Mouse (Mus musculus) left cerebral cortex, postnatal 25 days (tissue): ENCODE measurements around the gene Ltbr. TPM values are rescaled to one million over a fixed set of nuclear protein-coding genes. Genes with fewer than 3 reads are reported as not detected.
"Not testable (repeated sequence)": the region's sequence is repeated elsewhere in the genome, so short reads cannot be mapped to it uniquely, and the experiment has no call there.

ENCODE experiments used
- DNase-seq, 2 experiments: peaks; one replicate each; pipeline ENCODE4 v3.0.0; 2022; ENCODE audit warnings: low spot score in 2 of 2, mixed read lengths in 1 of 2
- intact Hi-C: fragments of 180-260 bp; cut with DNase I; formaldehyde crosslinking; loops from one replicate; pipeline ENCODE4 v1.15.1; 2025
- total RNA-seq, 2 experiments: library from RNA; stranded (reverse); gene quantifications; 2 replicates each; pipeline ENCODE4 v1.2.3; 2021

Gene Ltbr
- total RNA-seq, 2 experiments from 2014 or later = 8.1 to 9.9 TPM

DNA sequence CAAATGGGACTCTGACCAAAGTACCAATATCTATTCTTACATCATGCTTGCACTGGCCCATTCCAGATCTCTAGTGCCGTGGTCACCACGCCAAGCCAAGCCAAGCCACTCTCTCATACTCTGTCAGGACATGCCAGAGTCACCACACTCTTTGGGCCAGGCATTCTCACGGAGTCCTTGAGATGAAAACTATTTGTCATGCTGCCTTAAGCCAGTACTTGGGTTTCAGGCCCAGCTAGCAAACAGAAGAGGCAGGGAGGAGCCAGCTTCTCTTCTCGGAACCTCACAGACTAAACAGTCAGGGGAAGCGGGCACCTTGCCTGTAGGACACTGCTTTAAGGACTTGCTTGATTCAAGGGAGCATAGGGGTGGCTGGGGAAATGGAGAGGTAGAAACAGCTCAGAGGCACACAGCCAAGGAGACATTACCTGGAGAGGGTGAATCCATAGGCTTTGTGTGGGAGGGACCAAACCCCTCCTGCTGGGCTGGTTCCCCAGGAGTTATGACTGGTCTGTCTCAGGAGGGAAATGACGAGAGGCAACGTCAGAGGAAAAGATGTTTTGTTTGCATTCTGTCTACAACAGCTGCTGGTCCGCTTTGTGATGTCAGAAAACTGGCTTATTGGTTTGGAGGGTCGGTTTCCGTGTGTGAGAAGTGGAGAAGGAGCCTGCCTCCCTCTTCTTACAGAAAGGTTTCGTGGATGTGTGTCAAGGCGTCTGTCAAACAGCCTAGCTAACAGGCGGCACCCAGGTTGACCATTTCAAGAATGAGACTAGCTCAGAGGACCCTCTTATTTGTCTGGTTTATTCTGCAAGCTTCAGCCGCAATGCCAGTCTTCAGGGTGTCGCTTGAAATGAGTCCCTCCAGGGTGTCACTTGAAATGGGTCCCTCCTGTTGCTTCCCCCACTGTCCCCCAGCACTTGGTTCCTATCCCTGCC, 5.6 kb upstream of the Ltbr start:
- intact Hi-C loops = no loop called here
- DNase-seq = no peak

GRCm38 (mm10) chr6:125317077-125317476, 3.4 kb upstream of the Ltbr start:
- DNase-seq = no peak
- intact Hi-C loops = no loop called here

- intact Hi-C loops = no loop called here
- no peak for DNase-seq
Observed at GRCm38 (mm10) chr6:125314746-125315145, 1.1 kb upstream of the Ltbr start.

DNA sequence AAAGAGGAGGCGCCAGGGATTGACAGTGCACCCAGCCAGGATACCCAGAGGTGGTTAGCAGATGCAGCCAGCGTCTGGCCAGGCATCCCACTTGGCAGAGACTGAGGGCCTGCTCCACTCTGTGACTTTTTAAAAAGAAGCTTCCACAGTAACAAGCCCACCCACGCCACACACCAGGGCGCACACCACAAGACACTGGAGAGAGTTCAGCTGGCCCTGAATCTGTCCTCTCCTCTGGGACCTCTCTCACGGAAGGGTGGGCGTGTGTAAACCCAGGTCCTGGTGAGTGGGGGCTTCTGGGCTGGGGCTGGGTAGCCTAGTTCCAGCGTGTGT, 512 bp upstream of the Ltbr start:
- DNase-seq = no peak
- intact Hi-C loops = no loop called here

DNA sequence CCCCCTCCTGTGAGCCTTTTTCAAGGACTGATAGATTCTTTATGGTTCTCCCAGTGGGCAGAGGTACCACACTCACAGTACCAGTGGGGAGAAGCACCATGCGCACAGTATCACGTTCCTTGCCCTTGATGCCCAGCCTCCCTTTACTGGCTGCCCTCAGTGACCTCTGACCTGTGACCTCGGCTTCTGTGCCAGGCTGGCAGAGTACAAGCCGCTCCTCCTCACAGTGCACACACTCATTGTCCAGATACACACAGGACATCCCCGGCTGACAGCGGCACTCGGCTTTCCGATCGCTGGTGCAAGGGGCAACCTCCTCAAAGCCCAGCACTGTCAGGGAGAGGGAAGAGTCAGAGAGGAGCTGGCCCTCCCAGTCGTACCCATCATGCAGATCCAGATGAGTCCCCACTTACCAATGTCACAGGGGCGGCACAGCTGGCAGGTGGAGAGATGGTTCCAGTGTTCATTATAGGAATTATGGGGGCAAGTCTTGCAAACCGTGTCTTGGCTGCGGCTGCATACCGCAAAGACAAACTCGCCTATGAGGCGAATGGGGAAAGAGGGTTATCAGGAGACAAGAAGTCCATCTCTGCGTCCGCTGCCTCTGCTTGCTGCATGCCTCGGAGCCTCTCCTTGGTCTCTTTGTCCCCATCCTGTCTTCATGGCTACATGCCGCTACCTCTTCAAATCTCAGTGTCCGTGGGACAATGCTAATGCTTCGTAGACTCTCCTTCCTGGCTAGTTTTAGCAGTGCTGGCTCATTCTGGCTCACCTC, 917 bp downstream of the Ltbr start:
- DNase-seq = no peak
- intact Hi-C loops = no loop called here

GRCm38 (mm10) chr6:125312171-125312570, 1.5 kb downstream of the Ltbr start:
- intact Hi-C loops = no loop called here
- DNase-seq = no peak

GRCm38 (mm10) chr6:125309406-125309805, 4.3 kb downstream of the Ltbr start:
- intact Hi-C loops = no loop called here
- no peak for DNase-seq

DNA sequence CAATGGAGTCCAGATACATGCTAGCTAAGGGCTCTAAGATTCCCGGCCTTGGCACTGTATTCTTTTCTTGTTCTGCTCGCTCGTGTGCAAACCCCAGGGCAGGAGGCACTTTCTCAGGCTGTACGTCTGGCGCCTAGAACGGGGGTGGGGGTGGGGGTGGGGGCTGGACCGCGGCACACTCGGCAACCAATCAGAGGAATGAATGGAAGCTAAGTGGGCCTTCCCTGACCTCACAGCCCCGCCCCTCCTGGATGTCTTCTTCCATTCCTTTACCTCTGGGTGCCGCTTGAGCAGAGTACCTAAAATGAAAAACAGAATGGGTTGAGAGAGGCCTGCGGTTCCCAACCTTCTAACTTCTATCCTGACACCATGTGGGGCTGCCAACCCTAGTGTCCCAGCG, 4.8 kb downstream of the Ltbr start:
- intact Hi-C loops = no loop called here

DNA sequence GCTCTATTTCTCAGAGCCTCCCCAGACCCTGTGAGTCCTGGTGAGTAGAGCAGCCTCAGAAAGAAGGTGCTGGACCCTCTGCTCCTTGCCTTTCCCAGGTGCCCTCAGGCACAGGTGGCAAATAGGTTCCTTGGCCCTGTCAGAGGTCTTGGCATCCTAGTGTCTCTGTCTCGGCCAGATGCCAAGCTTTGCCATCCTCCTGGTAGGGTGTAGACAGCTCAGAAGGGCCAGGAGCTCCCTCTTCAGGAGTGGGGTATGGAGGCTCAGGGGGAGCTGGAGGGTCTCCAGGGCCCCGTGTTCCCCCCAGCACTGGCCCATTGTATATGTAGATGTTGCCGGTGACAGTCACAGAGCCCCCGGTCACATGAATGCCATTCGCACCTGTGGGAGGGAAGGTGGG, 6.6 kb downstream of the Ltbr start:
- intact Hi-C loops = no loop called here
- no peak for DNase-seq

More for the DNA sequence above, 4.8 kb downstream of the Ltbr start:
- DNase-seq = no peak

DNA sequence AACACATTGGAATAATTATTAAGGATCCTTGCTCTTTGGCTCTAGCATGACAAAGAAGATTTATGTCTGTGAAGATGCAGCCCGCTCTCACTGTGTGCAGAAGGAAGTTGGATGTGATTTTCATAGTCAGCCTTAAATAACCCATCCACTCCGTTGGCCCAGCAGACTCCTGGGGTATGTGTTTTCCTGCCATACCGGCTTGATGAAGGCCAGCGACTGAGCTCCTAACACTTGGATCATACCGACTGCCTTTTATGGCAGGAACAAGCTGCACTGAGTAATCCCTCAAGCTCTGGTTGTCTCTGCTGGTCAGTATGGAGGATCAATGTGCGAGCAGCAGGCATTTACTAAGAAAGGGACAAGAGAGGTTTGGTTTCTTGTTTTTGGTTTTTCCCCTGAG, 8.2 kb downstream of the Ltbr start:
- intact Hi-C loops = no loop called here
- no peak for DNase-seq

- DNase-seq, intact Hi-C loops: not testable (repeated sequence)
Observed at GRCm38 (mm10) chr6:125304408-125304807, 9.3 kb downstream of the Ltbr start.

DNA sequence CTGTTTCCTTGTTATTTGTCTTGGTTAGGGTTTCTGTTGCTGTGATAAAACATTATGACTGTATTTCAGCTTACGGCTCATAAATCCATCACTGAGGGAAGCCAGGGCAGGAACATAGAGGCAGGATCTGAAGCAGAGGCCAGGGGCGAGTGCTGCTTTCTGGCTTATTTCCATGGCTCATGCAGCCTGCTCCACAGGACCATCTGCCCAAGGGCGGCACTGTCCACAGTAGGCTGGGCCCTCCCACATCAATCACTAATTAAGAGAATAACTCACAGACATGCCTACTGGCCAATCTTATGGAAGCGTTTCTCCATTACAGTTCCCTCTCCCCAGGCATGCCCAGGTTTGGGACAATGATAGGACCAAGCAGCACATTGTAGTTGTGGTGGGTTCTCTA, 10.4 kb downstream of the Ltbr start:
- intact Hi-C loops = no loop called here
- no peak for DNase-seq

DNA sequence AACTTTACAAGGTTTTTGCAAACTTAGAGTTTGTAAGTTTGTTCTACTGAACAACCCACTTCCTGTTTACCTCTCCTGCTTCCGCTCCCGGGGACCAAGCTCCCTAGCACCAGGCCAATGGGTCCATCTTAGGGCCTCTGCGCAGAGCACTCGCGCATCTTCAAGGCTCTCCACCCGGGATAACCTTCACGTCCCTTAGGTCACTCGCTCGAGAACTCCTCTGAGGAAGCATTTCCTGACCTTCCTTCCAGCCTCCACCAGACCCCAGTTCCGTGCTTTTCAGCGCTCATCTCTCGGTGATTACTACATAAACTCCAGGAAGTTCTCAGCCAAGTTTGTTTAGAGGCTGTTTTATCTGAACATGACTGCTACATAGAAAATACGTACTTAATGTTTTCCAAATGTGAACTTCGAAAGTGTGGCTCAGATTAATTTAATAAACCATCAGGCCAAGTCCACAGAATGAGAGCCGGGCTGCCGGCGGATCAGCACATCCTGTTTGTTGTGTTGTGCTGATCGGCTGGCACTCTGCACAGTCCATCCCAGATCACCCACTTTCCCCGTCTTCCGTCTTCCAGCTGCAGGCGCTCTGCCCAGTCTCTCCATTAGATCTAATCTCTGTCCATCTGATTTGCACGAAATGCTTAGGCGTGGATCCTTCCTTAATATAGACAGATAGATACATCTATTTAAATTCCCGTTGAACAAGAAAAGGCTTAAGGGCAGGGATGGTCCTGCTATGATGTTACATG, 11.3 kb downstream of the Ltbr start:
- intact Hi-C loops = no loop called here
- no peak for DNase-seq

- intact Hi-C loops = no loop called here
- DNase-seq = no peak
Observed at GRCm38 (mm10) chr6:125300982-125301381, 12.7 kb downstream of the Ltbr start.

DNA sequence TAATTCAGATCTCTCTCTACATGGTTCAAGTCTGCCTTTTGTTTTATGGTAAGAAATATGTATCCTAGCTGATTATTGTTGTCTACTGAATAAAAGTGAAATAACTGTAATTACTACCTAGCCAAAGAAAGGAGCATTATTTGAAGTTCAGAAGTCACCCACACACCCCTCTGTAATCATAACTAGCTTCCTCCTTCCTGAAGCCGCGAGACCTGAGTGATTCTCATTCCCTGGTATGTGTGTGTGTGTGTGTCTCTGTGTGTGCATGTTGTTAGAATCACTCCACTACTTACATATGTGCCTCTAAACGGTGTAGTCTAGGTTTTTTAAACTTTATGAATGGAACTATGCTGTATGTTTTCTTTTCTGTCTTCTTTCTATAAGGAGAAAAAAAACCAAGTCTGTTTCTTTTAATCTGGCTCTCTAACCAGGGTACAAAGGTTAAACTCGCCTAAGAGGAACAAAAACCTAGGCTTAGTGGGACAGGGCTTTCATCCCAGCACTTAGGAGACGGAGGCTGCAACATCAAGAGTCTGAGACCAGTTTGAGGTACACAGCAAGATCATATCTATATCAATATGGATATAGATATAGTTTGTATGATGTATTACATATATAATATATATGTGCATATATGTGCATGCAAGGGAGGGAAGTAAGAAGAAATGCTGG, 16.4 kb downstream of the Ltbr start:
- DNase-seq = no peak
- intact Hi-C loops = no loop called here

DNA sequence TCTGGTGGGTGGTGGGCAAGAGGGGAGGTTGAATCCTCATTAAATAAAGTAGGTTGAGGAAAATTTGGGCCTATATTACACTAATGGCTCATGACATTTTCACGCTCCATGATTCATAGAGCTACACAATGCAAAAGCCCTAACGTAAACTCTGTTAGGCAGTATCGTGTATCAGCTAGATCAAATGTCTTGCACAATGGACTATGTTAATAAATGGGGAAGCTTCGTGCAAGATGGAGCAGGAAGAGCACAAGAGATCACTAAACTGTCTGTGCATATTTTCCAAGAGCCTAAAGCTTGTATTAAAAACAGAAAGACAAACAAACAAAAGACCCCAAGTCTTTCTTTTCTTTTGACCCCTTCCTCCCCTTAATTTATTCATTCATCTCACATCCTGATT, 19.6 kb downstream of the Ltbr start:
- intact Hi-C loops = no loop called here
- DNase-seq = no peak

GRCm38 (mm10) chr6:125292256-125292655, 21.4 kb downstream of the Ltbr start:
- DNase-seq = no peak
- intact Hi-C loops = no loop called here

GRCm38 (mm10) chr6:125291329-125291728, 22.4 kb downstream of the Ltbr start:
- intact Hi-C loops = no loop called here
- peak; percentile 6 to 79 for DNase-seq

DNA sequence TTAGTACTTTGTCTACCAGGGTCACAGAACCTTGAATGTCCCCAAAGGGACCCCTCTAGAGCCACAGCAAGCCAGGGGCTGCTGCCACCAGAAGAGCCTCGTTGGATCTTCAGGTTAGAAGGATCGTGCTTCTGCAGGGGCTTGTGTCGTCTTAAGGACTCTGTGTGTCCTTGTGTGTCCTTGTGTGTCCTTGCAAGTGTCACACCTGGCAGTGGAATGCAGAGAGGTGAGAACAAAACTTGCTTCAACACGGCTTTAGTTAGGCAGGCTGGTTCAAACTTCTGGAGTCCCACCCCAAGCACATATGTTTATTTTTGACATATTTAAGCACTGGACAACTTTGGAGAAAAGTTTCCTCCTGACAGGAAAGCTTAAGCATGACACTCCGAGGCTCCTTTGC, 25.0 kb downstream of the Ltbr start:
- no peak for DNase-seq
- intact Hi-C loops = no loop called here

- intact Hi-C loops = no loop called here
Observed at GRCm38 (mm10) chr6:125286944-125287343, 26.7 kb downstream of the Ltbr start.

More at GRCm38 (mm10) chr6:125286944-125287343, 26.7 kb downstream of the Ltbr start:
- DNase-seq = peak; percentile 13 to 42
